Mouse (Mus musculus): ENCODE data around the gene Cst9.

DNA sequence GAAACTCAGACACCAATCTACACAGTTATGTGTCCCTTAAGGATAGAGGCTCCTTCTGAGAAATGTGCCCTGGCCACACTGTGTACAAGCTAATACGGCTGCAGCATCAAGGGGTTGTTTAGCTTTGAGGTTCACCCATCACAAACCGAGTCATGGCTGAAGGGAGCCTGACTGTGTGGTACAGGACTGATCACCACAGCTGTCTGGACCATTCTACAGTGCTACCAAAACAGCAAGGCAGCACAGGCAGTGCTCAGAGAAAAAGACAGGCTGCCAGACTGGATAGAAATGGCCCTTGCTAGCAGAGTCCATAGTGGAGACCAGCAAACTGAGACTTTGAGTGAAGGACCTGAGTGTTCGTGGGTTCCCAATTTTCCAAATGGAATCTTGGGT, 39.3 kb downstream of the Cst9 start:
- TF ChIP-seq TBP (IDR thresholded peaks at IDR 0.05; ENCODE audit: low read depth, low read length), result no peak
- no peak for TF ChIP-seq CTCF (IDR thresholded peaks at IDR 0.05 in 2 of 3, conservative IDR thresholded peaks at IDR 0.05 in 1 of 3; ENCODE audit: control insufficient read depth in 1 of 3, insufficient read depth in 1 of 3, low read depth in 2 of 3, low read length in 3 of 3, poor library complexity in 1 of 3, severe bottlenecking in 1 of 3)
- TF ChIP-seq POLR2A (IDR thresholded peaks at IDR 0.05; ENCODE audit: control insufficient read depth in 1 of 2, insufficient read depth in 1 of 2, low read depth in 1 of 2, low read length in 2 of 2, poor library complexity in 1 of 2), result no peak
- TF ChIP-seq JUND (IDR thresholded peaks at IDR 0.05; ENCODE audit: low read depth, low read length), result no peak
- TF ChIP-seq ZKSCAN1 (IDR thresholded peaks at IDR 0.05; ENCODE audit: low read depth, low read length), result no peak
- no peak for TF ChIP-seq POLR2AphosphoS2 (IDR thresholded peaks at IDR 0.05; ENCODE audit: low read length)
- no peak for TF ChIP-seq RCOR1 (IDR thresholded peaks at IDR 0.05; ENCODE audit: low read depth, low read length)
- TF ChIP-seq CHD2 (IDR thresholded peaks at IDR 0.05; ENCODE audit: low read length), result no peak
